Mouse (Mus musculus) stomach, postnatal 0 days (tissue): ENCODE measurements around the gene Gse1.

Experiments used
- CTCF ChIP-seq: IDR thresholded peaks from 2 replicates; pipeline ENCODE4 v1.5.1; 2016; ENCODE audit warnings: antibody characterized with exemption, low read depth, mild to moderate bottlenecking, moderate library complexity
- EP300 ChIP-seq: optimal IDR thresholded peaks from 2 replicates; pipeline ENCODE3; 2016; ENCODE audit warnings: antibody characterized with exemption

GRCm38 (mm10) chr8:120566681-120567080, 338.4 kb downstream of the Gse1 start:
- TF ChIP-seq CTCF (no peak), EP300 (no peak)
